Mouse (Mus musculus): ENCODE measurements at regions not wholly inside any gene's neighbourhood (a gene's known extent, or its start where the extent isn't known, plus 50 kb on each side); places are given as distances from the start of the nearest gene placed in this dataset.
A peak's percentile ranks its signal among the peaks of the same experiment; 100 is the strongest.

DNA sequence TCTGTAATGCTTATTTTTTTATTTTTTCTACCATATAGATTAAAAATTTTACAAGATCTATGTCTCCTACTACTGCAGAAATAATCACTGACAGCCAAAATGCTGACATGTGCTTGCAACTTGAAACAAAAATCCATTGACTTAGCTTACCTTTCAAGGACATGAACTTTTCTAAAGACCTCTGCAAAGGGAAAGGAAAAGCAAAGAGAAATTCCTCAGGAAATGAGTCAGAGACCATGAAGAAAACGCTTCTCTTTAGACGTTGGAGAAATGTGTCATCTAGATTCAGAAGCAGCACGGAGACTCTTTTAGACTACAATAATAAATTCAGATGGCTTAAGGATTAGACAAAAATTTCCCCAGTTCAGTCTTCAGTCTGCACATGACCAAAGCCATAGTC lies 2188.6 kb upstream of the Tenm3 start:
- Histone ChIP-seq H3K36me3 (no peaks in the 10 kb centered on the region), H3K4me1 (no peaks in the 10 kb centered on the region), H3K9ac (no peak overlapping the region), H3K4me2 (replicated peaks) (no peak overlapping the region), H3K9me3 (no peaks in the 10 kb centered on the region), H3K4me3 (no peak overlapping the region), H3K27ac (no peak overlapping the region), H3K27me3 (no peaks in the 10 kb centered on the region)
- no peak for ATAC-seq (ENCODE audit: insufficient number of reproducible peaks, insufficient read depth, low FRiP score, low TSS enrichment)
- WGBS, result 30% methylated on average over 3 of the region's 3 CpGs

DNA sequence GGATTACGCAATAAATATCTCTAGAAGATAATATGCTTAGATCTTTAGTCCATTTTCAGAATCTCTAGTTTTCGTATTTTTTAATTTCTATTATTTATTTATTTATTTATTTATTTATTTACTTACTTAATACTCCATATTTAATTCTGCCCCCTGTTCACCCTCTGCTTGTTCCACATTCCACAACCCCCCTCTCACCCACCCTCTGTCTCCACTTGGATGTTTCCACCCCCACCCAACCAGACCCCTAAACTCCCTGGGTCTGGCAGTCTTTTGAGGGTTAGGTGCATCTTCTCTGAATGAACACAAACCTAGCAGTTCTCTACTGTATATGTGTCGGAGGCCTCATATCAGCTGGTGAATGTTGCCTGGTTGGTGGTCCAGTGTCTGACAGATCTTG lies 2166.8 kb upstream of the Tenm3 start:
- Histone ChIP-seq H3K27me3 (no peaks in the 10 kb centered on the region), H3K36me3 (no peaks in the 10 kb centered on the region), H3K9me3 (no peaks in the 10 kb centered on the region), H3K9ac (no peak overlapping the region), H3K27ac (no peak overlapping the region), H3K4me1 (no peaks in the 10 kb centered on the region), H3K4me3 (no peak overlapping the region), H3K4me2 (replicated peaks) (no peak overlapping the region)
- ATAC-seq (ENCODE audit: insufficient number of reproducible peaks, insufficient read depth, low FRiP score, low TSS enrichment), result no peak
- WGBS, result 92% methylated on average over 3 of the region's 3 CpGs

GRCm38 (mm10) chr8:50967386-50967785 lies 2123.6 kb upstream of the Tenm3 start:
- Histone ChIP-seq H3K27ac (no peak overlapping the region), H3K4me3 (no peak overlapping the region), H3K9me3 (no peaks in the 10 kb centered on the region), H3K36me3 (no peaks in the 10 kb centered on the region), H3K9ac (no peak overlapping the region), H3K4me2 (replicated peaks) (no peak overlapping the region), H3K4me1 (no peaks in the 10 kb centered on the region), H3K27me3 (no peaks in the 10 kb centered on the region)
- 37% methylated on average over 4 of the region's 4 CpGs for WGBS
- ATAC-seq (ENCODE audit: insufficient number of reproducible peaks, insufficient read depth, low FRiP score, low TSS enrichment), result no peak

DNA sequence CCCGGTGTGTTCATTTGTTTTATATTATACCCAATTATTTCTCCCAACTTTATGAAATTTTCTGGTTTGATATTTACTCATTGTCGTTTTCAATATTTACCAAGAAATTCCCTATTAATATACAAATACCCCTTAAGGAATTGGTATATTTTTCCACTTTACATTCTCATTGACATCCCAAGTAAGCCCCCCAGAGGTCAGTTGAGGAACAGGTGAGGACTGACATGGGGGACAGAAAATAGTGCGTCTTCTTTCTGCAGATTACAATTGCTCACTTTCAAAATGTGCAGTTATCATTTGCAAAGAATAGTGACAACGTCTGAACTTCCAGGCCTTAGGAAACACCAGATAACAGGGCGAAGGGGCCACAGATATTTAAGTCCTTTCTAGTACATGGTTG lies 2073.8 kb upstream of the Tenm3 start:
- Histone ChIP-seq H3K27me3 (peaks cover 33% of the 10 kb centered on the region), H3K4me3 (no peak overlapping the region), H3K9ac (no peak overlapping the region), H3K4me2 (replicated peaks) (no peak overlapping the region), H3K36me3 (no peaks in the 10 kb centered on the region), H3K9me3 (no peaks in the 10 kb centered on the region), H3K4me1 (peaks cover 4% of the 10 kb centered on the region; the same call in 1 of the 2 replicates), H3K27ac (no peak overlapping the region)
- ATAC-seq (ENCODE audit: insufficient number of reproducible peaks, insufficient read depth, low FRiP score, low TSS enrichment), result no peak
- WGBS, result 22% methylated on average over 5 of the region's 5 CpGs

DNA sequence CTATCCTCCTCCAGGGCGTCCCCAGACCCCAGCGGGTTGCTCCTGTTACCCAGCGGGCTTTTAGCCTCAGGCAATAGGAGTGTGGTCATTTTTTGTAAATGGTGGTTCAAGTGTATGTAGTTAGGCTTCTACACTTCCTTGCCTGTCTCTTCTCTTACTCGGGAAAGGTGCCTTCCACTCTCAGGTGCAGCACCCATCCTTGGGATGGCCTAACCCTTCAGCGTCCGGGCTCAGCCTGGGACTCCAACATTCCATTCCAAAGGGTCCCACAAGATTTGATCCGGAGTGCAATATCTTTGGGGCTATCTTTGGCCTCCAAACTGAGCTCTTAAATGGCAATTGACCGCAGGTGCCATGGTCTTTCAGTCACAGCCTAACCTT lies 2073.0 kb upstream of the Tenm3 start:
- Histone ChIP-seq H3K27me3 (peaks cover 33% of the 10 kb centered on the region), H3K27ac (no peak overlapping the region), H3K4me2 (replicated peaks) (peak overlapping the region; percentile 100), H3K9ac (peak overlapping the region; percentile 50; the same call in 1 of the 2 replicates), H3K36me3 (no peaks in the 10 kb centered on the region), H3K9me3 (no peaks in the 10 kb centered on the region), H3K4me3 (peak overlapping the region; percentile 65), H3K4me1 (peaks cover 4% of the 10 kb centered on the region; the same call in 1 of the 2 replicates)
- peak; percentile 35; the same call in 1 of the 2 replicates for ATAC-seq (ENCODE audit: insufficient number of reproducible peaks, insufficient read depth, low FRiP score, low TSS enrichment)
- 4% methylated on average over 8 of the region's 8 CpGs for WGBS

DNA sequence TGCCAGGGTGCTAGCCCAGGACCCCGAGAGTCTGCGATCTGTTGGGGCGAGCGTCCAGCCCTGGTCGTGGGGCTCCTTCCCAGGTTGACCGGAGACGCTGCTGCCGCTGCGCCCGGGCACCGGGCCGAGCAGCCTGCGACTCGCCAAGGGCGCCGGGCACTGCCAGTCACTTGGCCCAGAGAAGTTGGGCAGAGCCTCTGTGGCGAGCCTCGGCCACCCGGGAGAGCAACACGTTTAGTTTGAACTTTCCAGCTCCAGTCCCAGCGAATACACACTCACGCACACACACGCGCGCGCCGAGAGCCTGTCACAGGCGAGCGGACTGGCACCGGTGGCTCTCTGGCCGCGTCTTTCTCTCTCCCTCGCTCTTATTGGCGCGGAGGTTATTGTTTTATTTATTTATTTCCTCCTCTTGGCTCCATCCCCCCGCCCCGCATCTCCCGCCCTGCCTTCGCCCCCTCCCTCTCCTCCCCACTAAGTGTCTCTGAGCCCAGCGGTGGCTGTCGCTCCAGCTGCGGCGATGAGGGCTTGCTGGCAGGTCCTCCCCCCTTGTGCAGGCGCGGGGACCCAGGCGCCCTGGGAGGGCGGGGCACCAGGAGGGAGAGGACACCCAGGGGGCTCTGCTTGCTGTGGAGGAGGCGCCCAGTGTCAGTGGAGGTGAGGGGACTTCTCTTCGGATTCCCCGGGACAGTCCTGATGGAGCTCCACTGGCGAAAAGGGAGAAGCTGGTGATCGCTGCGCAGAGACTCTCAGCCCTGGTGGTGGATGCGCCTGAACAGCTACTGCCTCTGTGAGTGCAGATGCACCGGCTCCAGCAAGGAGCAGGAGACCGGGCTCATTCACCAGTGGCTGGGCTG lies 2072.4 kb upstream of the Tenm3 start:
- Histone ChIP-seq H3K27me3 (peaks cover 33% of the 10 kb centered on the region), H3K4me2 (replicated peaks) (peak overlapping the region; percentile 100), H3K36me3 (no peaks in the 10 kb centered on the region), H3K4me3 (peak overlapping the region; percentile 65), H3K4me1 (peaks cover 4% of the 10 kb centered on the region; the same call in 1 of the 2 replicates), H3K27ac (no peak overlapping the region), H3K9me3 (no peaks in the 10 kb centered on the region), H3K9ac (peak overlapping the region; percentile 50)
- under 1% methylated on average over 50 of the region's 56 CpGs for WGBS
- ATAC-seq (ENCODE audit: insufficient number of reproducible peaks, insufficient read depth, low FRiP score, low TSS enrichment), result peak; percentile 84

DNA sequence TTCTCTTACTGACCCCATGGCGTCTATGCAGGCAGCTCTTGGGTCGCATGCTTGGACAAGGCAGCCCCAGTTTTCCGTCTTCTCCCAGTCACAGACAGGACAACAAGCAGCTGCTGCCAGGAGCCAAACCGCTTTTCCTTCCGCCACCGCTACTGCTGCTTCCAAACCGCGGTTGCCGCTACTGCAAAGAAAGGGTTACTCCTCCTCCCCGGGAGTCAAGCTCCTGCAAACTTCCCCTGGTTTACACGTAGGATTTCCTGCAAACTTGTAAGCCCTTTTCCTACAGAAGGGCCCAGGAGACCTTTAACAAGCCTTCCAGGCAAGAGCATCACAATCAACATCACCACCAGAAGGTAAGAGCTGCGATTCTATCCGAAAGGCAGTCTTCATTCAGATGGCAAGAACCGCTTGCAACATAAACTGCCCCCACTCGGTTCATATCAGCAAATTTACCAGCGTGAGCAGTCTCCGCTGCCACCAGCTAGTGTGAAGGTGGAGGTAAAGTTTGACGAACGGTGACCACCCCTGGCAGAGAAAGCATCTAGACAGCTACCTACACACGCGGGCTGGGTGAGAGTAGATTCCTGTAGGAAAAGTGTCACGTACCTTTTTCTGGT lies 2071.6 kb upstream of the Tenm3 start:
- Histone ChIP-seq H3K4me2 (replicated peaks) (peak overlapping the region; percentile 100), H3K4me1 (peaks cover 4% of the 10 kb centered on the region; the same call in 1 of the 2 replicates), H3K9me3 (no peaks in the 10 kb centered on the region), H3K9ac (peak overlapping the region; percentile 50; the same call in 1 of the 2 replicates), H3K4me3 (peak overlapping the region; percentile 65), H3K36me3 (no peaks in the 10 kb centered on the region), H3K27me3 (peaks cover 33% of the 10 kb centered on the region), H3K27ac (no peak overlapping the region)
- under 1% methylated on average over 22 of the region's 22 CpGs for WGBS
- no peak for ATAC-seq (ENCODE audit: insufficient number of reproducible peaks, insufficient read depth, low FRiP score, low TSS enrichment)

- WGBS, result 16% methylated on average over 7 of the region's 7 CpGs
- H3K27me3 ChIP-seq, result peaks cover 33% of the 10 kb centered on the region
- no peaks in the 10 kb centered on the region for H3K36me3 ChIP-seq
- ATAC-seq (ENCODE audit: insufficient number of reproducible peaks, insufficient read depth, low FRiP score, low TSS enrichment), result no peak
- H3K4me2 ChIP-seq (replicated peaks), result peak overlapping the region; percentile 100
- no peak overlapping the region for H3K27ac ChIP-seq
- H3K4me3 ChIP-seq, result peak overlapping the region; percentile 65
- peaks cover 4% of the 10 kb centered on the region; the same call in 1 of the 2 replicates for H3K4me1 ChIP-seq
- H3K9ac ChIP-seq, result no peak overlapping the region; the same call in 1 of the 2 replicates
- H3K9me3 ChIP-seq, result no peaks in the 10 kb centered on the region
These were observed 2070.9 kb upstream of the Tenm3 start for GRCm38 (mm10) chr8:50914615-50915014.

- H3K27ac ChIP-seq, result no peak overlapping the region
- H3K9me3 ChIP-seq, result no peaks in the 10 kb centered on the region
- no peak overlapping the region for H3K4me2 ChIP-seq (replicated peaks)
- 87% methylated on average over 5 of the region's 5 CpGs for WGBS
- H3K9ac ChIP-seq, result no peak overlapping the region
- H3K4me1 ChIP-seq, result no peaks in the 10 kb centered on the region
- no peaks in the 10 kb centered on the region for H3K27me3 ChIP-seq
- H3K4me3 ChIP-seq, result no peak overlapping the region
- ATAC-seq (ENCODE audit: insufficient number of reproducible peaks, insufficient read depth, low FRiP score, low TSS enrichment), result no peak
- no peaks in the 10 kb centered on the region for H3K36me3 ChIP-seq
These were observed 2034.4 kb upstream of the Tenm3 start for GRCm38 (mm10) chr8:50878198-50878597.

Data from embryonic facial prominence, embryonic 12.5 days (tissue).